Mouse (Mus musculus): ENCODE data around the gene Car5b.

DNA sequence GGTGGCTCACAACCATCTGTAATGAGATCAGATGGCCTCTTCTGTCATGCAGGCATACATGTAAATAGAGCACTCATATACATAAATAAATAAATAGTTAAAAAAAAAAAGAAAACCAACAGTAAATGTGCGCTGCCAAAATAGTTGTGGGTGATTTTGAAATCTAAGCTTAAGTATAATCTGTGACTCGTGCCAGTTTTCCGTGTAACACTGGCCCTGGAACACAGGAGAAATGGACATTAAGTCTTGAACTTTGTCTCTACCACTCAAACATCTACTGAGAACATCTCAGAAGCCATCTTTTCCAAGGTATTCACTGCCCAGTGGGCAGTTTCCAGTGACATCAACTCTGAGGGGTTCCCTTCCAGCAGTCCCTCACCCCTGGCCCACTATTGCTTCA, 12.2 kb downstream of the Car5b start:
- TF ChIP-seq CTCF (IDR thresholded peaks at IDR 0.05; ENCODE audit: low read depth, low read length): no peak
- no peak for TF ChIP-seq GATA1 (IDR thresholded peaks at IDR 0.05; ENCODE audit: borderline replicate concordance, low read length)
